Mouse (Mus musculus) kidney, adult 2 months (tissue): Measurements from ENCODE around the gene Shroom2. TPM values are rescaled to one million over a fixed set of nuclear protein-coding genes. Genes with fewer than 3 reads are reported as not detected.
"Not testable (repeated sequence)": the region's sequence is repeated elsewhere in the genome, so short reads cannot be mapped to it uniquely, and the experiment has no call there.

ENCODE experiments used
- DNase-seq: peaks from one replicate; pipeline ENCODE4 v3.0.0; 2021
- H3K27ac ChIP-seq: fragments of 200-500 bp; 2 replicates; pipeline ENCODE4 v1.5.1; 2012; ENCODE audit warnings: low read depth, low read length, control low read depth, inconsistent platforms; ENCODE audit not compliant: insufficient read depth
- H3K27me3 ChIP-seq: fragments of 200-500 bp; replicated peaks from 2 replicates; pipeline ENCODE4 v1.6.1; 2012; ENCODE audit warnings: mild to moderate bottlenecking, moderate library complexity, low read length, inconsistent platforms; ENCODE audit not compliant: control insufficient read depth, insufficient read depth
- H3K36me3 ChIP-seq: fragments of 200-500 bp; 2 replicates; pipeline ENCODE4 v1.6.1; 2012; ENCODE audit warnings: mild to moderate bottlenecking, moderate library complexity, low read length, inconsistent platforms; ENCODE audit not compliant: control insufficient read depth, insufficient read depth
- H3K4me1 ChIP-seq: fragments of 200-500 bp; 2 replicates; pipeline ENCODE4 v1.6.1; 2011; ENCODE audit warnings: low read length; ENCODE audit not compliant: control insufficient read depth, insufficient read depth
- H3K4me3 ChIP-seq: fragments of 200-500 bp; 2 replicates; pipeline ENCODE4 v1.5.1; 2011; ENCODE audit warnings: mild to moderate bottlenecking, low read depth, low read length, control low read depth; ENCODE audit not compliant: insufficient read depth
- CTCF ChIP-seq: fragments of 200-500 bp; conservative IDR thresholded peaks from 2 replicates; pipeline ENCODE4 v1.5.1; 2011; ENCODE audit warnings: low read depth, mild to moderate bottlenecking, control low read depth, low read length, moderate library complexity, mixed read lengths; ENCODE audit not compliant: insufficient read depth, insufficient read length
- POLR2A ChIP-seq: fragments of 200-500 bp; IDR thresholded peaks from one replicate; pipeline ENCODE4 v1.6.1; 2011; ENCODE audit warnings: low read depth, low read length, control low read depth
- WGBS: fragments of 180-500 bp; shearing (Covaris S2); methylation state at CpG from one replicate; pipeline ENCODE4 v1.1.7; 2018; 5-methylcytosine and 5-hydroxymethylcytosine counted together
- polyA plus RNA-seq: library from polyadenylated mRNA; depleted of rRNA; stranded (reverse); fragments of >200 nt; gene quantifications from 2 replicates; pipeline ENCODE4 v1.2.3, GENCODE M21; 2012

Gene Shroom2
- polyA plus RNA-seq, 1 experiment: 6.0 TPM

DNA sequence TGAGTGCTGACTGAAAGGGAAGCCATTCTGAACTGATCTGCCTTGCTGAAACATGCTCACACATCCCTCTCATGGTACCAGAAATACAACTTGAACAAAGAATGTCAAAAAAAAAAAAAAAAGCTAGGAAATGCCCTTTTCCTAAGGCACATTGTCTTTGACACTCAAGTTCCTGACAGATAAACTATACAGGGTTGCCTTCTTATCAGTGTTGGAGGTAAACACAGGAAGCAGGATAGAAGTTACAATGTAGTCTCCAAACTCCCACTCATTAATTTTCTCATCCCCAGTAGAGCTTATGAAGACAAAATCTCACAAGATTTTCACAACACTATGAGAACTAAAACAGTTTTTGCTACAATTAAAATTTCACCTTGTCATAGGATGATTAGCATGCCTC, 25.6 kb downstream of the Shroom2 start:
- no peaks in the 10 kb centered on the region for H3K27me3 ChIP-seq
- H3K4me1 ChIP-seq: peaks cover 5% of the 10 kb centered on the region; the same call in 1 of the 2 replicates
- H3K36me3 ChIP-seq: no peaks in the 10 kb centered on the region
- H3K4me3 ChIP-seq: no peak overlapping the region
- DNase-seq: no peak
- TF ChIP-seq CTCF: no peak
- no peak for TF ChIP-seq POLR2A
- no peak overlapping the region for H3K27ac ChIP-seq

DNA sequence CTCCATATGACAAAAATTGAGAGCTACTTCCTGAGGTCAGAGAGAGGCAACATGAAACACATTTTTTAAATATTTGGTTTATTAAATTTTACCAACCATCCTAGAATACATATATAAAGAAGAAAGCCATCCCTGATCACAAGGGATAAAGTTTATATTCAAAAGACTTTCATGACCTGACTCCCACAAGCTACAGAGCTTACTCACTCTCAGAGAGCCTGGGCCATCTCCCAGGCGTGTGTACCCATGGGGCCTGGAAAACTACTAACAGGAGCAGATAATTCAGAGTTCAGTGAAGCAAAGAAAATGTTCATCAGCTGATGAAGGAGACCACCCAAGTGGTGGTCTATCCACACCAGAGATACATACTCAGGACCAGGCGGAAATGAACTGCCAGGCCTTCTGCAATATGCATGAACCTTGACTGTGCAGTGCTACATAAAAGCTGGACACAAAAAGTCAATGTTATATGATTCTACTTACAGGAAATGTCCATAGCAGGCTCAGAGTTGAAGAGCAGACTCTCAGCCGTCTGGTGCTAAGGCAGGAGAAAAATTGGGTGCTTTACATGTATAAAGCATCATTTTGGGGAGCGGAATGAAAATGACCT, 30.4 kb downstream of the Shroom2 start:
- no peak overlapping the region for H3K27ac ChIP-seq
- TF ChIP-seq POLR2A: no peak
- no peak for TF ChIP-seq CTCF
- no peak for DNase-seq
- H3K27me3 ChIP-seq: no peaks in the 10 kb centered on the region
- 90% methylated on average over 4 of the region's 4 CpGs for WGBS
- no peaks in the 10 kb centered on the region for H3K36me3 ChIP-seq
- no peak overlapping the region for H3K4me3 ChIP-seq
- peaks cover 5% of the 10 kb centered on the region; the same call in 1 of the 2 replicates for H3K4me1 ChIP-seq

DNA sequence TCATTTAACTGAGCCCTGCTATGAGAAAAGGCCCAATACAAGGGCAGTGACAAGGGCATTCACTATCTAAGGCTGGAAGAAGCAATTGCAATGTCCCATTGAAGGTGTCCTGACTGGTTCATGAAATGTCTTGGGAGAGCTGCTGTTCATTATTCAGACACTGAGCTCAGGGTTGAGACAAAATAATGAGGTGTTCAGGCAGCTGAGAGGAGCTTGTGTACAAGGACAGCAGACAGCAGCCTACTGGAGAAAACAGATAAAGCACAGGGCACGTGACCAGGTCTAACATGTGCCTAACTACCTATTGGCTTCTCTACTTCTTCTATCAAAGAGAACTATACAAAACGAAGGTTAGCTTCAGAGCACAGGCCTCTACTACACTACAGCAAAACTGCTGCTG, 31.1 kb downstream of the Shroom2 start:
- 60% methylated on average over 2 of the region's 2 CpGs for WGBS
- H3K36me3 ChIP-seq: no peaks in the 10 kb centered on the region
- H3K27ac ChIP-seq: no peak overlapping the region
- no peak for DNase-seq
- no peak for TF ChIP-seq POLR2A
- no peak for TF ChIP-seq CTCF
- H3K27me3 ChIP-seq: no peaks in the 10 kb centered on the region
- no peak overlapping the region for H3K4me3 ChIP-seq
- peaks cover 5% of the 10 kb centered on the region; the same call in 1 of the 2 replicates for H3K4me1 ChIP-seq

DNA sequence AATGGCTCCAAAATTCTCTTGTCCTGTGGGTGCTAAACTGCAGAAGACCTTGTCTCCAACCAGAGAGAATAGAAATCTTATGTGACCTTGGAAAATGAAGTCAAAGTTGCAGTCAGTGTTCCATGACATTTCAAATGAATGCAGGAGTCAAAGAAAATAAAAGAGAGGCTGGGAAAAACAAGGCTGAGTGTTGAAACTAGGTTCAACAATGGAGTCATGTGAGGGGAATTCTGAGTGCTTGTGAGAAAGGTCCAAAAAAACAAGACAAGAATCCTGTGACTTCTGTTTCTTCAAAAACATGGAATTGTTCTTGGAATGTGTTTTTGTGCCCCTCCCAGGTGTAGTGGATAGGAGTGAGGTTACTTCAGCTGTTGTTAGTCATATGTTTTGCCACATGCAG, 34.0 kb downstream of the Shroom2 start:
- peak; percentile 18 for DNase-seq
- Histone ChIP-seq H3K27me3 (no peaks in the 10 kb centered on the region), H3K27ac (peak overlapping the region; percentile 16; the same call in 1 of the 2 replicates), H3K4me1 (no peaks in the 10 kb centered on the region; the same call in 1 of the 2 replicates), H3K4me3 (no peak overlapping the region), H3K36me3 (no peaks in the 10 kb centered on the region)
- TF ChIP-seq CTCF: no peak
- no peak for TF ChIP-seq POLR2A

DNA sequence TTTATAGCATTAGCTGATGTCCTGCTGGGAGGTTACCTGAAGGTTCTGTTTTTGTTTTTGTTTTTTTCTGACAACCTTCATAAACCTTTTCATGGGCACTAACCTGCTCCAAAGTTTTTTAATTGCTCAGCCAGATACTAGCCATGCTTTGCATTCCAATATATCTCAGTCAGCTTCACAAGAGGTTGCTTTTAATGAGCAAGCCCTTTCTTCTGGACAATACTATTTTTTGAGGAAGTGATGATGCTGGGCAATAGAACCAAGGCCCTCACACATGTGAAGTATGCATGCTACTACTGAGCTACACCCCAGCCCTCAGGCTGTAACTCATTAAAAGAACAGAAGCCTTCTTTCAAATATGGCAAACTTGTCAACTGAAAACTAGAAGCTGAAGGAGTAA, 52.6 kb downstream of the Shroom2 start:
- H3K27me3 ChIP-seq: no peaks in the 10 kb centered on the region
- no peak for DNase-seq
- no peak for TF ChIP-seq CTCF
- no peak for TF ChIP-seq POLR2A
- no peaks in the 10 kb centered on the region for H3K36me3 ChIP-seq
- no peak overlapping the region for H3K4me3 ChIP-seq
- no peaks in the 10 kb centered on the region for H3K4me1 ChIP-seq
- no peak overlapping the region for H3K27ac ChIP-seq

DNA sequence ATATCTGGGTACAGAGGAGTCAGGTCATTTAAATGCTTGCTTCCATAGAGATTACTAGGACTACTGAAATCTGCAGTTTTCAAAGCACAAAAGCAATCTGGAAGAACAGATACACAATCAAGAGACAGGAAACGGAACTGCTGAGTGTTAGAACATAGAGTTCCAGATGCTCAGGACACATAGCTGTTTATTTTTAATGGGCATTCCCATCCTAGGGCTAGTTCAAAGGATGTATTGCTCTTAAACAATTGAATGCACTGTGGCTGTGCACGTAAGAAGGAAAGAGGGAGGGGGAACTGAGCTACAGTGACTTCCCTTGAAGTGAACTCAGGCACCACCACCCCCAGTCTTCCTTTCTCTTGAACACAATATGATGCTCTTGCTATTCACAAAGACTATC, 58.5 kb downstream of the Shroom2 start:
- not testable (repeated sequence) for H3K4me3 ChIP-seq, H3K27ac ChIP-seq, DNase-seq, H3K27me3 ChIP-seq, H3K36me3 ChIP-seq, H3K4me1 ChIP-seq
- 67% methylated on average over 2 of the region's 2 CpGs for WGBS

DNA sequence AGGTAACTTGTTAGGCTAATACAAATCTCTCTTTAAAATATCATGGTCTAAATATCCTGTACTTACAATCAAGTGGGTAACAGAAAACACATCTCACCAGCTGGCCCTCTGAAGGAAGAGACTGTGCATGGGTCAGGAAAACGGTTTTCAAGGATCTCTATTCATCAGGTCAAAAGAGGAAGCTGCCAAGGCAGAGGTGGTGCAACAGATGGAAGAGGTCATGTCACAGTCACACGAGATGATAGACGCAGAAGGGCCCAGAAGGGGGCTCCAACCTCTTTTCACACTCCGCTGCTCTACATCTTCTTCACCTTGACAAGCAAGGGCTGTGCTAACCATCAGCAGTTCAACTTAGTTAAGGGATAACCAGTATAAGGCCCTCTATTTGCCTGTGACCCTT, 60.9 kb downstream of the Shroom2 start:
- Histone ChIP-seq H3K4me1 (0 out of 2 replicates have a peak, but pooled peaks cover 2% of the 10 kb centered on the region), H3K27ac (no peak overlapping the region), H3K36me3 (no peaks in the 10 kb centered on the region), H3K27me3 (no peaks in the 10 kb centered on the region), H3K4me3 (no peak overlapping the region)
- 34% methylated on average over 4 of the region's 4 CpGs for WGBS
- no peak for TF ChIP-seq POLR2A
- TF ChIP-seq CTCF: no peak
- peak; percentile 11 for DNase-seq
